10 mouse cellular contexts compared by ENCODE assay signal in genomic region chr10:79707162-79707561, GRCm38 (mm10). TPM values are rescaled to one million over a fixed set of nuclear protein-coding genes. Genes with fewer than 3 reads are reported as not detected.
DNase-seq lines count a peak whose midpoint lies in the region; ATAC-seq and TF ChIP-seq lines count a peak whose summit lies in the region.
"Had no signal": no experiment of that assay in that cellular context is flagged by ENCODE, and none has a peak within 500 bp of the region (broad histone marks: within the 10 kb centered on the region; RNA-seq: fewer than 3 reads in every experiment).

No protein-coding gene starts in this region.

- H3K4me3 ChIP-seq in left cerebral cortex, adult 2 months = peak overlapping the region; percentile 97
- no peak overlapping the region for H3K4me3 ChIP-seq in hindbrain, embryonic 14.5 days (replicated peaks; ENCODE audit: low read length)
- H3K4me3 ChIP-seq in neural tube, embryonic 13.5 days = peak overlapping the region; percentile 59; the same call in 1 of the 2 replicates

- no peak for DNase-seq in left cerebral cortex, adult 2 months (ENCODE audit: extremely low spot score in 1 of 2, low spot score in 2 of 2)
- DNase-seq in left cerebral cortex, adult 18-20 months (ENCODE audit: low spot score in 2 of 2) = no peak
- peak; percentile 47 to 49 for DNase-seq in cerebellum, postnatal 10 days
- no peak for DNase-seq in hindbrain, embryonic 14.5 days (ENCODE audit: low spot score)
- no peak for DNase-seq in spleen, adult 12 weeks (ENCODE audit: low spot score)
- no peak for DNase-seq in left cerebral cortex, postnatal 25 days (ENCODE audit: low spot score in 2 of 2)
- no peak for DNase-seq in embryo, embryonic 10 days (ENCODE audit: low spot score)

- TF ChIP-seq CTCF in left cerebral cortex, adult 2 months (IDR thresholded peaks at IDR 0.05) = no peak

- H3K27me3 ChIP-seq in hindbrain, embryonic 14.5 days (ENCODE audit: control insufficient read depth, insufficient read depth, low read length) = no peaks in the 10 kb centered on the region
- no peaks in the 10 kb centered on the region for H3K27me3 ChIP-seq in neural tube, embryonic 13.5 days
- H3K27me3 ChIP-seq: Patski had no signal

- peaks cover 29% of the 10 kb centered on the region for H3K4me1 ChIP-seq in hindbrain, embryonic 14.5 days (replicated peaks; ENCODE audit: control insufficient read depth, insufficient read depth, low read length)
- peaks cover 33% of the 10 kb centered on the region for H3K4me1 ChIP-seq in neural tube, embryonic 13.5 days (replicated peaks)

- H3K4me2 ChIP-seq in hindbrain, embryonic 14.5 days (replicated peaks) = peak overlapping the region; percentile 91
- peak overlapping the region; percentile 99 for H3K4me2 ChIP-seq in neural tube, embryonic 13.5 days

- H3K9me3 ChIP-seq in hindbrain, embryonic 14.5 days (ENCODE audit: control insufficient read depth, low read length) = no peaks in the 10 kb centered on the region
- H3K9me3 ChIP-seq in neural tube, embryonic 13.5 days = no peaks in the 10 kb centered on the region

- no peak for ATAC-seq in hindbrain, embryonic 14.5 days (ENCODE audit: low FRiP score)
- ATAC-seq in neural tube, embryonic 13.5 days (ENCODE audit: low read depth) = no peak

- intact Hi-C loops in left cerebral cortex, adult 2 months (cut with DNase I) = no loop called here
- intact Hi-C loops in left cerebral cortex, postnatal 25 days (cut with DNase I) = no loop called here

- peak overlapping the region; percentile 31; the same call in 1 of the 2 replicates for H3K9ac ChIP-seq in hindbrain, embryonic 14.5 days
- peak overlapping the region; percentile 85 for H3K9ac ChIP-seq in neural tube, embryonic 13.5 days

- H3K36me3 ChIP-seq in hindbrain, embryonic 14.5 days (replicated peaks; ENCODE audit: control insufficient read depth, insufficient read depth) = peaks cover 36% of the 10 kb centered on the region
- H3K36me3 ChIP-seq in neural tube, embryonic 13.5 days = peaks cover 51% of the 10 kb centered on the region

- WGBS in hindbrain, embryonic 14.5 days = 79% methylated on average over 1 of the region's 1 CpGs
- 81% methylated on average over 1 of the region's 1 CpGs for WGBS in neural tube, embryonic 13.5 days

- peak overlapping the region; percentile 53 for H3K27ac ChIP-seq in left cerebral cortex, adult 2 months
- no peak overlapping the region for H3K27ac ChIP-seq in hindbrain, embryonic 14.5 days
- H3K27ac ChIP-seq in neural tube, embryonic 13.5 days (replicated peaks) = no peak overlapping the region

RNA-seq across cellular contexts. Expression of gene Bsg, which starts 2.9 kb away (rescaled TPM):
- 100 to 1,000 TPM; 539 to 573 TPM for total RNA-seq in left cerebral cortex, adult 2 months (2021)
- total RNA-seq in left cerebral cortex, adult 18-20 months (2021) = 100 to 1,000 TPM; 566 to 614 TPM
- polyA plus RNA-seq in hindbrain, embryonic 14.5 days (2014; fragmentation: Nextera tagmentation; extraction: Ambion mirVana) = 930 and 976 TPM in 2 replicates
- polyA plus RNA-seq in neural tube, embryonic 13.5 days (2015; fragmentation: Nextera tagmentation; extraction: Ambion mirVana) = 750 and 762 TPM in 2 replicates
- 100 to 1,000 TPM; 650 to 673 TPM for total RNA-seq in left cerebral cortex, postnatal 25 days (2021)

RNA-seq across cellular contexts. Expression of gene Hcn2, which starts 9.3 kb away (rescaled TPM):
- 100 to 1,000 TPM; 129 to 142 TPM for total RNA-seq in left cerebral cortex, adult 2 months (2021)
- total RNA-seq in left cerebral cortex, adult 18-20 months (2021) = 100 to 1,000 TPM; 142 to 157 TPM
- 2.9 and 4.3 TPM in 2 replicates for polyA plus RNA-seq in hindbrain, embryonic 14.5 days (2014; fragmentation: Nextera tagmentation; extraction: Ambion mirVana)
- polyA plus RNA-seq in neural tube, embryonic 13.5 days (2015; fragmentation: Nextera tagmentation; extraction: Ambion mirVana) = 0.78 and 0.83 TPM in 2 replicates
- total RNA-seq in left cerebral cortex, postnatal 25 days (2021) = 100 to 1,000 TPM; 111 to 123 TPM
- polyA plus RNA-seq: limb, embryonic 11.5 days had no signal

RNA-seq across cellular contexts. Expression of gene Gzmm, which starts 18.3 kb away (rescaled TPM):
- 1 to 10 TPM; 2.1 to 4.0 TPM for total RNA-seq in left cerebral cortex, adult 2 months (2021)
- total RNA-seq in left cerebral cortex, adult 18-20 months (2021) = 1 to 10 TPM; 2.7 to 3.2 TPM
- polyA plus RNA-seq in hindbrain, embryonic 14.5 days (2014; fragmentation: Nextera tagmentation; extraction: Ambion mirVana) = 1.5 and 1.8 TPM in 2 replicates
- 0.69 and 1.5 TPM in 2 replicates for polyA plus RNA-seq in neural tube, embryonic 13.5 days (2015; fragmentation: Nextera tagmentation; extraction: Ambion mirVana)
- 1 to 10 TPM; 1.5 to 2.4 TPM for total RNA-seq in left cerebral cortex, postnatal 25 days (2021)

RNA-seq across cellular contexts. Expression of gene Cdc34, which starts 25.2 kb away (rescaled TPM):
- total RNA-seq in left cerebral cortex, adult 2 months (2021) = 10 to 100 TPM; 80.7 to 84.8 TPM
- total RNA-seq in left cerebral cortex, adult 18-20 months (2021) = 10 to 100 TPM; 75.4 to 77.5 TPM
- 78.9 and 81.8 TPM in 2 replicates for polyA plus RNA-seq in hindbrain, embryonic 14.5 days (2014; fragmentation: Nextera tagmentation; extraction: Ambion mirVana)
- polyA plus RNA-seq in neural tube, embryonic 13.5 days (2015; fragmentation: Nextera tagmentation; extraction: Ambion mirVana) = 98.3 and 98.7 TPM in 2 replicates
- total RNA-seq in left cerebral cortex, postnatal 25 days (2021) = 10 to 100 TPM; 75.9 to 78.0 TPM

RNA-seq across cellular contexts. Expression of gene Tpgs1, which starts 38.0 kb away (rescaled TPM):
- 10 to 100 TPM; 79.3 to 80.6 TPM for total RNA-seq in left cerebral cortex, adult 2 months (2021)
- 10 to 100 TPM; 69.8 to 77.1 TPM for total RNA-seq in left cerebral cortex, adult 18-20 months (2021)
- 107 and 108 TPM in 2 replicates for polyA plus RNA-seq in hindbrain, embryonic 14.5 days (2014; fragmentation: Nextera tagmentation; extraction: Ambion mirVana)
- 82.3 and 90.2 TPM in 2 replicates for polyA plus RNA-seq in neural tube, embryonic 13.5 days (2015; fragmentation: Nextera tagmentation; extraction: Ambion mirVana)
- 10 to 100 TPM; 82.0 to 82.8 TPM for total RNA-seq in left cerebral cortex, postnatal 25 days (2021)

Comparison
In these comparisons a context has a peak if more than half of its experiments do, and no peak if none do; other contexts are left out.
1. DNase-seq: peak in cerebellum, postnatal 10 days (2 of 2); none in left cerebral cortex, adult 2 months (0 of 2), left cerebral cortex, adult 18-20 months (0 of 2), hindbrain, embryonic 14.5 days (single experiment), spleen, adult 12 weeks (single experiment), left cerebral cortex, postnatal 25 days (0 of 2) and embryo, embryonic 10 days (single experiment).